Mouse (Mus musculus) large intestine, adult 2 months (tissue): Measurements from ENCODE around the gene Gpr162. TPM values are rescaled to one million over a fixed set of nuclear protein-coding genes. Genes with fewer than 3 reads are reported as not detected.
"Not testable (repeated sequence)": the region's sequence is repeated elsewhere in the genome, so short reads cannot be mapped to it uniquely, and the experiment has no call there.

ENCODE experiments used
- DNase-seq: peaks from one replicate; pipeline ENCODE4 v3.0.0-alpha.2; 2012; ENCODE audit warnings: low read depth, low spot score
- WGBS: fragments of 180-500 bp; shearing (Covaris S2); methylation state at CpG from one replicate; pipeline ENCODE4 v1.1.7; 2018; 5-methylcytosine and 5-hydroxymethylcytosine counted together
- polyA plus RNA-seq: library from polyadenylated mRNA; depleted of rRNA; stranded (reverse); fragments of >200 nt; gene quantifications from 2 replicates; pipeline ENCODE4 v1.2.3, GENCODE M21; 2012; rRNA removed

Gene Gpr162
- polyA plus RNA-seq: 1.1 and 1.7 TPM in 2 replicates

DNA sequence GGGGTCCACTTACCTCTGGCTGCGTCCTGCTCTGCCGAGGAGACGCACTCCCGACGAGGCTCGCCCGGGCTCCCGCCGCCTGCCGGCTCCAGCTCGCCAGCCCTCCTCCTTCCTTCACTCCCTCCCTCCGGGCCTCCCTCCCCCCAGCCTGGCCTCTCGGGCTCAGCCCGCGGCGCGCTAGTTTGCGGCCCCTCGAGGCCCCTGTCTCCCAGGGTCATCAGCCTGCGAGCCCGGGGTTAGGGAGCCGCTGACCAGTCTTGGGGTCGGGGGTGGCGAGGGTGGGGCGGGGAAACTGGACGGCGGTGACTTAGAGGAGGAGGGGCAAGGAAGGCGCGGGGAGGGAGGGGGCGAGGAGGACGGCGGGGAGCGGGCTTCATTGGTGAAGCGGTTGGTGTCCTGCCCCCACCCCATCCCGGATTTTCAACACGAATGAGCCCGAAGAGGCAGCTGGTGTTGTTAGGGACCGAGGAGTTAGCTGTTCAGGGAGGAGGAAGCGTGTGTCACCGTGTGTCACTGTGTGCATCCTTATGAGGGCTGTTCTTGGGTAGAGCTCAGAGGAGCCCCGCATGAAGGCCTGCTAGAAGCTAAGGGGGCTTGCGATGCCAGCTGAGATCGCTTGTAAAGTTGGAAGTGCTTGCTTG, at the start of gene Gpr162:
TSS of gene Gpr162 (minus strand) at position 326 of the 641 bp plus-strand sequence.
- under 1% methylated on average over 43 of the region's 43 CpGs for WGBS
- no peak for DNase-seq

DNA sequence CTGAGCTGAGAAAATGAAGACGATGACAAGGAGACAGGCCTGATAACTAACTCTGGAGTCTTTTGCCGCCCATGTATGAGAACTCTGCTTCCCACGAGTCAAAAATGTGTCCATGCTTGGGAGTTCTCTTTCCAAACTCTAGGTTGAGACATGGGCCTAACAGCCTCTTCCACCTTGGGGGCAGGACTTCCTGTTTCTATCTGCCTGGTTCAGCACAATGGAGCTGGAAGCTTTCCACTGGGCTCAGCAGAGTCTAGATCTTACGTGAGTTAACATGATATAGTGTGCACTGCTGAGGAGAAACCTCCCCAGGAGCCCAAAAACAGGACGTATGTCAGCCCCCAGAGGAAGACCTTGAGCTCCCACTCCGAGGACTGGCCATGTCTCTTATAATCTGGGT, 49.4 kb upstream of the Gpr162 start:
- WGBS: 52% methylated on average over 6 of the region's 6 CpGs
- no peak for DNase-seq

DNA sequence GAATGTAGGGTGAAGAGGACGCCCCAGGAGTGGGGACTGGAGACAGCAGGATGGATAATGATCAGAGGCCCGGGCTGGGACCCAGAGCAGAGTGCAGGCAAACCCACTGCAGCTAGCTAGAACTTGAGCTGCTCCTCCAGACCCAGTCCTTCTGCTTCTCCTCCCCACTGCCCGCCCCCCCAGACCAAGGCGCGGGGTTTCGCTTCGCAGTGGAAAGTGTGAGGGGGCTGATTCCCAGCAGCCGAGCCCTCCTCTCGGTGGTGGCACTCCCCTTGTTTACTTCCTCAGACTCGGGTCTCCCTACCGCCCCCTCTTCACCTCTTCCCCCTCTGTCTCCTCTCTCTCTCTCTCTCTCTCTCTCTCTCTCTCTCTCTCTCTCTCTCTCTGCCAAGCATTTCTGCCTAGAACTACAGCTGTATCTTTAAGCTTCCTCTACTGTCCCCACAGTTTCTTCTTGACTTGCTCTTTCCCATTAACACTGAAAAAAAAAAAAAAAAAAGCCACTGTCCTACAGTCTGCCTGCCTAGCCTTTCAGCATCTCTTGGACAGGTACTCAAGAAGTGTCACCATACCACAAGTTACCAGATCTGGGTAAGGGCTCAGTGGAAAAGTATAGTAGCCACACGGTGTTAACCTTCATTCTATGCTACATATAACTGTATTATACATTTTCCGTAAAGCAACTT, 47.9 kb upstream of the Gpr162 start, which contains the start of gene Lag3:
TSS of gene Lag3 (minus strand) at position 173 of the 686 bp plus-strand sequence.
- no peak for DNase-seq
- 44% methylated on average over 13 of the region's 13 CpGs for WGBS

DNA sequence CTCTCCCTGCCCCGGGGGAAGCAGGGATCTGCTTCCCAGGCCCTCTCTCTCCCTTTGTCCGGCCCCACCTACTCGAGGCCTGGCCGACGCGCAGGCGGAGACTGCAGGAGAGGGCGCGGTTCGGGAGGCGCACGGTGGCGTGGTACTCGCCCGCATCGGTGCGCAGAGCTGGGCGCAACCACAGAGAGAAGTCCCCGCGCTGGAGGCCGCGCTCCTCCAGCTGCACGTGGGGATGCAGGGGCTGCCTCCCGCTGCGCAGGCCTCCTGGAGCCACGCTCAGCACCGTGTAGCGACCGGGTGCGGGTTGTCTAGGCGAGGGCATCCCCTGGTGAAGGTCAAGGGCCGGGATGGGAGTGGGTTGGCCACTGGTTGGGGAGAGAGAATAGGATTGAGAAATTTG, 46.2 kb upstream of the Gpr162 start:
- WGBS: 24% methylated on average over 32 of the region's 32 CpGs
- DNase-seq: no peak

DNA sequence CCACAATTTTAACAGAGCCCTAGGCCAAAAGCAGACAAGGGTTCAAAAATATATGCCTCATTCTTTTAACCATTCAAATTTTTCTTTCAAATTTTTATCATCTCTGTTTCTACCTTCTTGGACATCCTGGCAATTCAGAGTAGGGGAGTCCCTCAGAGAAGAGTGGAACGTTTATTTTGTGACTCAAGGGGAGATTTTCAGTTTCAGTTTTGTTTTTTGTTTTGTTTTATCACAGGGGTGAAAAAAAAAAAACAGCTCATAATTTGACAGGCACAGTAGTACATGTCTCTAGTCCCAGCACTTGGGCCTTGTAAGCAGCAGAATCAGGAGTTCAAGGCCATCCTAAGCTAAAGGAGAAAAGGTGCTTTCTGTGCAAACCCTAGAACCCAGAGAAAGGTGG, 44.0 kb upstream of the Gpr162 start:
- WGBS: 18% methylated on average over 1 of the region's 1 CpGs

DNA sequence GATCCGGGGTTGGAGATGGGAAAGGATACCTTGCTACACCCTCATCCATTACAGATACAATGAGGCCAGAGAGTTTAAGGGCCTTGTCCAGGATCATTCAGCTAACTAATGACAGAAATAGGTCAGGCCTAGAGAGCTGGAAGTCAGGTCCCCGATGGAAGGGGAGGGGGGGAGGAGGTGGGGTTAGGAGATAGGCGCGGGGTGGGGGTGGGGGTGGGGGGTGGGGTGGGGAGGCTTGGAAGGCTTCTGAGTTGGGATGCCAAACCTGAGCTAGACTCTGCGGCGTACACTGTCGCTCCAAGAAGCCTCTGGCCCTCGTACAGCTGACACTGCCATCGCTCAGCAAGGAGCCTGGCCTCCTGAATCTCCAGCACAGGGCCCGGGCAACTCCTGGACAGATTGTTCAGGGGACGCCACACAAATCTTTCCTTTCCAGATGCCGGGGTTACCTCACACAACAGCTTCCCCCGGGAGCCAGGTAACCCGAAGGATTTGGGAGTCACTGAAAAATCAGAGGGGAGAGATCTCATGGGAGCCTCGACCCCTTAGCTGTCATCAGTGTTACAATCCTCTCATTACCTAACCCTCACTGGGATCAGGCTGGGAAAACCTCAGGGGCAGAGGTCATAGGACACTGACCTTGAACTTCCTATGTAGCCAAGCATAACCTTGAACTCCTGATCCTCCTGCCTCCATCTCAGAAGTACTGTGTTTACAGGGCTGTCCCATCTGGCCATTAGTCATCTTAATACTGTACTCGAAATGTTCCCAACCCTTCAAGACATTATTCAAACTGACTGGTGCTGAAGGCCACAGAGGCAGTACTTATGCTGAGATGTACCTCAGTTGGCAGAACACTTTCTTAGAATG, 41.4 kb upstream of the Gpr162 start:
- WGBS: 64% methylated on average over 16 of the region's 16 CpGs

More for the DNA sequence above, 44.0 kb upstream of the Gpr162 start:
- no peak for DNase-seq

DNA sequence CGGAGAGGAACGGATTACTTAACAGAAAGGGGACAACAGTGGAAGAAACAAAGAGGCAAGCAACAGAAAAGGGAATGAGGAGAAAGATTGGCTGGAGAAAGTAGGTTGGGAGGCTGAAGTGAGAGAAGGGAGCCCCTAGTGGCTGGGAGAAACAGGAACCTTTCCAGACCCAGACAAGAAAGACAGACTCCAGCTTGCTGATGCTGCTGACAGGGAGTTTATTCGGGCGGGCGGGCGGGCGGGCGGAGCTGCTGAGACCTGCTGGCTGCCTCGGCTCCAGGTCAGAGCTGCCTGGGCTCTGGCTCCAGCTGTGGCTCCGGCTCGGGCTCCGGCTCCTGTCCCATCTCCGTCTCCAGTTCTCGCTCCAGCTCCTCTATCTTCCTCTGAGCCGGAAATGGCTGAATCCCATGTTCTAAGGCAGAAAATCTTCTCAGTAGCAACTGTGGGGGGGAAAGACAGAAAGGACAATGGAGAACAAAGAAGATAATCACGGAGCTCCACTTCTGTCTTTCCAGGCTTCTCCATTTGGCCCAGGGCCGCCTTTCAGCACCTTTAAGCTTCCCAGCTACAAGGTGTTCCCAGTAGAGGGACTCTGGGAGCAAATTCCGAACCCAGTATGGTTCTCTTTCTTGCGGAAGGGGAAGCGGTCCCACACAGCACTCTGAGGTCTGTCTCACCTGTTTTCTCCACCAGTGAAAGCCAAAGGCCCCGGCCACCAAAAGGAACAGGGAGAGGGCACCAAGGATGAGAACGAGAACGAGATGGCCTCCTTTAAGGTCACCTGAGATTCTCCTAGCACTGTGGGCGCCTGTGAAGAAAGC, 40.6 kb upstream of the Gpr162 start:
- WGBS: 8% methylated on average over 24 of the region's 24 CpGs
- DNase-seq: peak; percentile 48

More for the DNA sequence above, 41.4 kb upstream of the Gpr162 start:
- no peak for DNase-seq

DNA sequence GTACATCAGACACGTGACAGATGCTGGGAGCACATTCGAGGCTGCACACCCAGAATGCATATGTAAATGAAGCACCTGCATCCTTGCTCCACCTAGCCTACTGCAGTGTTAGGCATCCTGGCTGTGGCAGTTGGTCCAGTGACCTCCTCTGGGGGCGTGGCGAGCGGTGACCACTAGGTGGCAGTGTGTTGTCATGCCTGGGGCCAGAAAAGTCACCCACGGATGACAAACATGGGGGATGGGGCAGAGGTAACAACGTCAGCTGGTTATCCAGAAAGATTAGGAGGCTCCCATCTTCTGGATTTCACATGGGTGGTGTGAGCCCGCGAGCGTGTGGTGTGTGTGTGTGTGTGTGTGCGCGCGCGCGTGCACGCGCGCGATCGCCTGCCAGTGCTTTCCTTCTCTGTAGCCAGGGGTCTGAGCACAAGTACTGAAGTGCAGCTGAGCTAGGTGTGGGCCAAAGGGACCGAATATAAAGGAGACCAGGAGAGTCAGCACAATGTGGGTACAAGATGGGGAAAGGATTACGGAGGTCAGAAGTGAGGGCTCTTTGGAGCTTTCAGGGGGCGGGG, 39.9 kb upstream of the Gpr162 start:
- DNase-seq: peak; percentile 89
- WGBS: under 1% methylated on average over 23 of the region's 23 CpGs

DNA sequence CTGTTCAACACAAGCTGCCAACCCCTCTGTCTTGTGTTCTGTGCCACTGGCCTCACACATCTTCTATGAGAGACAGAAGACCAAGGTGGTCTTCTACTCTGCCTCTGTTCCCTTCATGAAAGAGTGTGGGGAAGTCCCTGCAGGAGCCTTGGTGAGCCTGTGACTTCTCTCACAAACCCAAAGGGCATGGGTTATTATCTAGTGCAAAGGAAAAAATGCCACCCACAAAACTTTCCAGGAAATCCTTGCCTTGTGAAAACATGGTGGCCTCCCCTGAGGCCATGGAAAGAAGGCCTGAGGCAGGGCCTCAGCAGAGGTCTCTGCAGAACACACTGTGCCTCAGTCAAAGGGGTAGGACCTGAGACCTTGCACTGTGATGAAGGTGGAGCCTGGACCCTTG, 38.1 kb upstream of the Gpr162 start:
- no peak for DNase-seq

DNA sequence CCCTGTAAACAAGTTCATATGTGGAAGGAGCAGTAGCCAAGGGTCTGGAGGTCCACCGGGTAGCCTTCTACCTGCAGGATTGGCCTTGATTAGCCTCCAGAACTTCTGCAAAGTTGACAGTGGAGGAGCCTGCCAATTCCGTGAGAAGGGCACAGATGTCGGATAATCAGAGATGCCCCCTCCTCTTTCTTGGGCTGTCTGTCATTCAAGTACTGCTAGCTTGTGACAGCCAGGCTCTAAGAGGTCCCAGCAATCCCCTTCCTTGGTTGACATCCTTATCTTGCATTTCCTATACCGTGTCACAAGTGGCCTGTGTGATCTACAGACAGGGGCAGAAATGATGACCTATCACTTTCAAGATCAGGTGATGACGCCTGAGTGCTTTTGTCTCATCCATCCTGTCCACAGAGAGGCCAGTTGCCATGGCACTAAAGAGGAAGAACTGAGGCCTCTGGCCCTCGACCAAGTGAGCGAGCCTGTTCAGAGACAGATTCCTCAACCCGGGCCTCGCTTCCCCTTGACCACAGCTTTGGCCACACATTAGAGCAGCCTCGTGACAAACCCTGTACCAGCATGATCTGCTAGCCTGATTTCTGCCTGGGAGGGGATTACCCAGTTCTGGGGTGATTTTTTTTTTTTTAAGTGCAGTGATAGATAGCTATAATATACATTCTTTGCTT, 37.2 kb upstream of the Gpr162 start:
- 70% methylated on average over 10 of the region's 10 CpGs for WGBS
- no peak for DNase-seq

DNA sequence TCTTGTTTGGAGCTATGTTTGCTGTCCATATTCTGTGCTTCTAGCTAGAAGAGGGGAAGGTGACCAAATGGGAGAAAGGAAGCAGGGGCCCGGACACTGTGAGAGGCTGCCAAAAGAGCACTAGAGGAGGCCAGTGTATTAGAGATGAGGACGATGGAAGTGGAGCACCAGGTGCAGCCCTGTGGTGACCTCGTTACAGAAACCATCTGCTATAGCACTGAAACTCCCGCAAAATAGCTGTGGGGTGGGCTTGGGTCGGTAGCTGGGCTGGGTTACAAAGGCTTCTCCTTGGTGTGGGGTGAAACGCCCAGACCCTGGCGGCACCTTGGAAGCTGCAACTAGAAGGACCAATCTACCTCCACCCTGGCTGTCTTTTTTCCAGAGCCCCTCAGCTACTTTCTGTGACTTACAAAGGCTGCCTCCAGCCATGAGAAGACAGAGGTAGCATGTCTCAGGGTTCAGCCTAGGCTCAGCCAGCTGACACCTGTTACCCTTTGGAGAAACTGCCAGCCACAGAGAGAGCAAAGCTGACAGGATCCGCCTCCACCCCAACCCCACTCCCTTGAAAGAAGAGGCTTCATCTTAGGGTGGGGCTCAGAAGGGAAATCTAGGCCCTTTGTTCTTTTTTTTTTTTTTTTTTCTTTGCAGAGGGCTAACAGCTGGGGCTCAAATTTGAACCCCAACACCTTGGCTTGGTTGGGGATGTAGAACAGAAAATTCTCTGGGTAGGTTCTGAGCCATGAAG, 36.4 kb upstream of the Gpr162 start:
- DNase-seq: no peak
- WGBS: 66% methylated on average over 8 of the region's 8 CpGs

DNA sequence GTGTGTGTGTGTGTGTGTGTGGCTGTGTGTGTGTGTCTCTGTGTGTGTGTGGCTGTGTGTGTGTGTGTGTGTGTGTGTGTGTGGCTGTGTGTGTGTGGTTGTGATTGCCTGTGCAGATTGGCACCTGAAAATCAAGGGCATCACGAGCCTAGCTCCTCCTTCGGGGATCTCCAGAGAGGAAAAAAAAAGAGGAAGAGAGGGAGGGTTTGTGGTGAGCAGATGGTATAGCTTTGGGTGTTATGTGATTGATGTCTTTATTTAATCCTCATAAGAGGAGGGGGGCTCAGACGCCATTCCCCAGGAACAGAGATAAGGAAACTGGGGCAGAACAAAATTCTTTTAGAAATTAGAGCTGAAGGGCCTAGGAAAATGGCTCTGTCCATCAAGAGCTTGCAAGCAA, 34.6 kb upstream of the Gpr162 start:
- DNase-seq: no peak
- WGBS: 58% methylated on average over 3 of the region's 3 CpGs

DNA sequence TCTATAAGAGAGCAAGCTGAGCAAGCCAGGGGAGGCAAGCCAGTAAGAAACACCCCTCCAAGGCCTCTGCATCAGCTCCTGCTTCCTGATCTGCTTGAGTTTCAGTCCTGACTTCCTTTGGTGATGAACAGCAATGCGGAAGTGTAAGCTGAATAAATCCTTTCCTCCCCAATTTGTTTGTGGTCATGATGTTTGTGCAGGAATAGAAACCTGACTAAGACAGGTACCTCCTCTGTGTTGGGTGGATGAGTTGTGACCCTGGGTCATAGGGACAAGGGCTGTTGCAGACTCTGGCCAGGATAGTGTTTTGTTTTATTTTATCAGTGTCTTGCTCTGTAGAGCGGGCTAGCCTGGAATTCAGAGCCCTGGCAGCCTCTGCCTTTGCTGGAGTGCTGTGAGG, 30.3 kb upstream of the Gpr162 start:
- not testable (repeated sequence) for DNase-seq
- WGBS: 85% methylated on average over 2 of the region's 2 CpGs

DNA sequence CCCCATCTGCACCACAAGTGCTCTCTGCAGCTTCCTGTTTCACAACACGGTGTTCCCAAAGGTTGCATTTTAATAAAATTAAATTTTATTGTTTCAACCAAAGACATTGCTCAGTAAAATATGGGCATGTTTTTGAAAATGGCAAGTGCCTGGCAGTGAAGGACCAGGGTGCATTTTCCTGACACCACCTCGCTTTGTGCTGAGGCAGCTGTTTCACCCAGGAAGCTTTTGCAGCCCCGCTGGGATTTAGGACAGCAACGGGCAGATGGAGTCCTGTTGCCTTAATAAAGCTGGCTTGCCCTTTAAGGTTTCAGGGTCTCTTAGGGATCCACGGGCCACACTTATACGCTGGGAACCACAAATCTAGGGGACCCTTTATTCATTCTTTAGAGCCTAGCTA, 27.2 kb upstream of the Gpr162 start:
- no peak for DNase-seq
- 53% methylated on average over 6 of the region's 6 CpGs for WGBS

DNA sequence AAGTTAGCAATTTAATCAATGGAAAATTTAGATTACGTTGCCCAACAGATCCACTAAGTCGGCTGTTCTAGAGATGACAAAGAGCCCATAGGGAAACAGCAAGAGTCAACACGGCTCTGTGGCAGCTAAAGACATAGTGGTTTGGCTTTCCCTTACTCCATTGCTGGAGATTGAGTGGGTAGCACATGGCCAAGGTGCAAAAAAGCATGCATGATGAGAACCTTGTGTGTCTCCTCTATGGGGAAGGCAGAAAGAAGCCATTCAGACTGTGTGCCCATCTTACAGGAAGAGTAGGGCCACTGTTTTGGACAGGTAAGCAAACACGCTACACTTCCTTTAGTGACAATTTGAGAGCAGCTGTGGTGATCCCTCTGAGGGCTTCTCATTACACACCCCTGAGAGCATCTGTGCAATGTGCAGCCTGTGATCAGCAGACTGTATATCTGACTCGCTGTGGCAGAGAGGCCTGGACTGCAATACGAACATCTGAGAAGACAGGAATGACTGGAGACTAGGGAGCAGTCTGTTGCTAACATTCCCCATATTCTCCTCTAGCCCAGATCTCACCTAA, 24.9 kb upstream of the Gpr162 start:
- DNase-seq: no peak
- 89% methylated on average over 6 of the region's 6 CpGs for WGBS

DNA sequence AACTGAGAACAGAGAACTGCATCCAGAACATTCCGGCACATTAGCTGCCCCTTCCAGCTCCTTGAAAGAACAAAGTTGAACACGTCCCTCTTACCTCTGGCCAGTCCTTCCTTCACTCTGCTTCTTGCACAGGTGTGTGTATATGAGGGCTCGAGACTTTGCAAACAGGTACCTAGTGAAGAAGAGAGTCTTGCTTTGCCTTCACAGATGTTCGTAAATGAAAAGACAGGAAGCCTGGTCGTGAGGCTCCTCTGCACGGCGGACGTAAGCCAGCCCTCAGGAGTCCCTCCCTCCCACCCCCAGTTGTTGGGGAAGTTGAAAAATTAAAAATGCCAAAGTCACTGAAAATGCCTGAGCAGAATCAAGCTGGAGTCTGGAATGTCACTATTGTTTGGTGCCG, 24.2 kb upstream of the Gpr162 start, which contains the start of gene Cd4:
TSS of gene Cd4 (minus strand) at position 236 of the 400 bp plus-strand sequence.
- WGBS: 67% methylated on average over 9 of the region's 9 CpGs

DNA sequence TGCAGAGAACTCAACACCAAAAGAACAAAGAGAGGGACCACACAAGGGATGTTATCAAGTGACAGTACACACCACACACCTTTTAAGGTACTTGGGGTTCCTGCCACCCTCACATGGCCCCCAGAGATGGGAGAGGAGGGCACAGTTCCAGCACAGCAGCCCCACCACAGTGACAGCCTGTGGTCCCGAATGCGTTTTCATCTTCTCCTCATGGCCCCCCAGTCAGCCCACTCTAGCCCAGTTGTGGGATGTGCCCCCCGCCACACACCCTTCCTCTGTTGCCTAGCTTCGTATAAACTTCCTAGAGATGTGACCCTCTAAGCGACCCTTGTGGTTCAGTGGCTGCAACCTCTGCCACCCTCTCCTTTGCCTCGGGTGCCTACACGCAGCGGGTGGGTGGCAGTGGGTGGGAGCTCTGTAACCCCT, 22.2 kb upstream of the Gpr162 start:
- WGBS: 89% methylated on average over 8 of the region's 8 CpGs
- DNase-seq: no peak

More for the DNA sequence above, 24.2 kb upstream of the Gpr162 start, which contains the start of gene Cd4:
- DNase-seq: no peak
